Mouse (Mus musculus) stomach, postnatal 0 days (tissue): ENCODE data around the gene Fbxo21.

Experiments
- CTCF ChIP-seq: IDR thresholded peaks from 2 replicates; pipeline ENCODE4 v1.5.1; 2016; ENCODE audit warnings: antibody characterized with exemption, low read depth, mild to moderate bottlenecking, moderate library complexity
- EP300 ChIP-seq: optimal IDR thresholded peaks from 2 replicates; pipeline ENCODE3; 2016; ENCODE audit warnings: antibody characterized with exemption

- TF ChIP-seq CTCF (no peak), EP300 (no peak)
Observed at GRCm38 (mm10) chr5:118005728-118006127, 29.2 kb downstream of the Fbxo21 start.
